Mouse (Mus musculus): ENCODE measurements around the gene Gm10985.

Gm10985 gene

GRCm38 (mm10) chr3:53844786-53845185 lies at the start of gene Gm10985:
Gene Gm10985, plus strand, starts transcription at chr3:53845086.
- DNase-seq (ENCODE audit: low read depth, low spot score): no peak

GRCm38 (mm10) chr3:53796933-53797332 lies 48.0 kb upstream of the Gm10985 start:
- DNase-seq (ENCODE audit: low read depth, low spot score): no peak

- no peak for DNase-seq (ENCODE audit: low read depth, low spot score)
These were observed 45.2 kb upstream of the Gm10985 start for GRCm38 (mm10) chr3:53799671-53800070.

GRCm38 (mm10) chr3:53813421-53813977 lies 31.4 kb upstream of the Gm10985 start:
- peak; percentile 38 for DNase-seq (ENCODE audit: low read depth, low spot score)

- no peak for DNase-seq (ENCODE audit: low read depth, low spot score)
These were observed 10.6 kb upstream of the Gm10985 start for GRCm38 (mm10) chr3:53834238-53834637.

- DNase-seq (ENCODE audit: low read depth, low spot score): no peak
These were observed 1.5 kb downstream of the Gm10985 start for GRCm38 (mm10) chr3:53846206-53846928.

GRCm38 (mm10) chr3:53847726-53848125 lies 2.8 kb downstream of the Gm10985 start:
- DNase-seq (ENCODE audit: low read depth, low spot score): no peak

GRCm38 (mm10) chr3:53848262-53848661 lies 3.4 kb downstream of the Gm10985 start:
- DNase-seq (ENCODE audit: low read depth, low spot score): no peak

- DNase-seq (ENCODE audit: low read depth, low spot score): no peak
These were observed 9.4 kb downstream of the Gm10985 start for GRCm38 (mm10) chr3:53854261-53854660.

- DNase-seq (ENCODE audit: low read depth, low spot score): no peak
These were observed 9.9 kb downstream of the Gm10985 start for GRCm38 (mm10) chr3:53854831-53855230.

GRCm38 (mm10) chr3:53863383-53864220 lies 18.7 kb downstream of the Gm10985 start, which contains the start of gene Ufm1:
Gene Ufm1, minus strand, starts transcription at chr3:53863830.
- DNase-seq (ENCODE audit: low read depth, low spot score): peak; percentile 84

GRCm38 (mm10) chr3:53868212-53868611 lies 23.3 kb downstream of the Gm10985 start:
- no peak for DNase-seq (ENCODE audit: low read depth, low spot score)

- DNase-seq (ENCODE audit: low read depth, low spot score): no peak
These were observed 24.4 kb downstream of the Gm10985 start for GRCm38 (mm10) chr3:53869263-53869662.

GRCm38 (mm10) chr3:53870482-53870881 lies 25.6 kb downstream of the Gm10985 start:
- no peak for DNase-seq (ENCODE audit: low read depth, low spot score)

GRCm38 (mm10) chr3:53871596-53871995 lies 26.7 kb downstream of the Gm10985 start:
- DNase-seq (ENCODE audit: low read depth, low spot score): no peak

GRCm38 (mm10) chr3:53890619-53891540 lies 46.0 kb downstream of the Gm10985 start:
- DNase-seq (ENCODE audit: low read depth, low spot score): no peak

Measured in embryo, embryonic 11.5 days (tissue).